Mouse (Mus musculus) ES-E14 (cell line): ENCODE measurements around the gene Rab7. TPM values are rescaled to one million over a fixed set of nuclear protein-coding genes. Genes with fewer than 3 reads are reported as not detected.
"Not testable (repeated sequence)": the region's sequence is repeated elsewhere in the genome, so short reads cannot be mapped to it uniquely, and the experiment has no call there.

Experiments used
- DNase-seq: peaks from one replicate; pipeline ENCODE4 v3.0.0-alpha.2; 2013; ENCODE audit warnings: low read depth, low spot score
- H3K27ac ChIP-seq: 2 replicates; pipeline ENCODE4 v1.5.1; 2012; ENCODE audit warnings: low read depth, mild to moderate bottlenecking, low read length, moderate library complexity, mixed read lengths; ENCODE audit not compliant: poor library complexity, insufficient read depth, severe bottlenecking
- H3K36me3 ChIP-seq: 2 replicates; pipeline ENCODE4 v1.6.1; 2012; ENCODE audit warnings: mild to moderate bottlenecking, low read length, moderate library complexity, mixed read lengths; ENCODE audit not compliant: control insufficient read depth, poor library complexity, insufficient read depth, severe bottlenecking
- H3K4me1 ChIP-seq, 2 experiments: fragments of 150-350 bp in 1 of 2; sonication (generic) in 1 of 2; 2 replicates each; pipeline ENCODE4 v1.6.1; 2012; ENCODE audit warnings: low read length in 2 of 2, mild to moderate bottlenecking in 1 of 2, mixed read lengths in 1 of 2; ENCODE audit not compliant: control insufficient read depth in 2 of 2, insufficient read depth in 2 of 2, poor library complexity in 1 of 2
- H3K4me3 ChIP-seq, 2 experiments: fragments of 150-350 bp in 1 of 2; sonication (generic) in 1 of 2; 2 replicates each; pipeline ENCODE4 v1.5.1; 2012; ENCODE audit warnings: low read length in 2 of 2, low read depth in 1 of 2, mild to moderate bottlenecking in 1 of 2, mixed read lengths in 1 of 2; ENCODE audit not compliant: insufficient read depth in 1 of 2, poor library complexity in 1 of 2, severe bottlenecking in 1 of 2
- H3K9ac ChIP-seq: 2 replicates; pipeline ENCODE4 v1.6.1; 2012; ENCODE audit warnings: low read depth, mild to moderate bottlenecking, low read length, mixed read lengths; ENCODE audit not compliant: poor library complexity, insufficient read depth, severe bottlenecking
- H3K9me3 ChIP-seq: fragments of 150-350 bp; sonication (generic); 2 replicates; pipeline ENCODE4 v1.6.1; 2012; ENCODE audit warnings: low read depth, mild to moderate bottlenecking, low read length; ENCODE audit not compliant: control insufficient read depth, insufficient read depth
- CHD2 ChIP-seq: IDR thresholded peaks from 2 replicates; pipeline ENCODE4 v1.6.1; 2014; ENCODE audit warnings: mild to moderate bottlenecking, low read depth, low read length, inconsistent platforms
- HCFC1 ChIP-seq: IDR thresholded peaks from 2 replicates; pipeline ENCODE4 v1.6.1; 2012; ENCODE audit warnings: low read length, inconsistent platforms, borderline replicate concordance; ENCODE audit not compliant: insufficient read depth
- MAFK ChIP-seq: IDR thresholded peaks from 2 replicates; pipeline ENCODE4 v1.6.1; 2014; ENCODE audit warnings: mild to moderate bottlenecking, low read depth, low read length, inconsistent platforms; ENCODE audit not compliant: insufficient read depth
- ZC3H11A ChIP-seq: IDR thresholded peaks from 2 replicates; pipeline ENCODE4 v1.6.1; 2012; ENCODE audit warnings: low read depth, mild to moderate bottlenecking, inconsistent platforms, low read length, borderline replicate concordance
- ZNF384 ChIP-seq: IDR thresholded peaks from 2 replicates; pipeline ENCODE4 v1.6.1; 2012; ENCODE audit warnings: low read depth, low read length, inconsistent platforms
- in situ Hi-C, 2 experiments: fragments of 600-800 bp; cut with MboI; formaldehyde crosslinking; loops; one replicate each; pipeline ENCODE4 v1.15.1; 2025; ENCODE audit warnings: low sequenced_read_pairs in 2 of 2, inconsistent platforms in 1 of 2; ENCODE audit not compliant: unreplicated experiment in 2 of 2
- total RNA-seq: library from RNA; depleted of rRNA; stranded (reverse); fragments of 300-350 nt; gene quantifications from 2 replicates; pipeline ENCODE4 v1.2.3, GENCODE M21; 2012

Gene Rab7
- total RNA-seq, 1 experiment, result 56.2 TPM

DNA sequence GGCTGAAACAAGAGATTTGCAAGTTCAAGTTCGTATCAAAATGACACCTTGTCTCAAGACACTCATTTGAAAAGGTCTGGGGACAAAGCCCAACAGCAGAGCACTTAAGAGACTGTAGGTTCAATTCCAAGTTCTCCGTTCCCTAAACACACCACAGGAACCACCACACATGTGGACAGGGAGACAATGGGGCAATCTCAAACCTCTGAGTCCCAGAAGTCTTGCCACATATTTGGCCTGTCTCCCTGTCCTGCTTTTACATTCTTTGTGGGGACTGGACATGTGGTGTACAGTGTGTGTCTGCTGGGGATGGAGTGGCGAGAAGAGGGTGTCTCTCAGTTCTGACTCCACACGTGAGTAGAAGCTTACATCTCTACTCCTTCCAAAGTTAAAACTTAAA is 35.9 kb downstream of the Rab7 start:
- TF ChIP-seq HCFC1 (no peak), CHD2 (no peak), ZC3H11A (no peak), MAFK (no peak), ZNF384 (no peak)
- in situ Hi-C loops, result no loop called here
- no peak for DNase-seq
- Histone ChIP-seq H3K36me3 (peaks cover 45% of the 10 kb centered on the region), H3K9ac (no peak overlapping the region), H3K4me1 (peaks cover 2 to 12% of the 10 kb centered on the region in 2 experiments; a peak in 2 of 4 replicates), H3K4me3 (no peak overlapping the region), H3K27ac (no peak overlapping the region), H3K9me3 (no peaks in the 10 kb centered on the region)

DNA sequence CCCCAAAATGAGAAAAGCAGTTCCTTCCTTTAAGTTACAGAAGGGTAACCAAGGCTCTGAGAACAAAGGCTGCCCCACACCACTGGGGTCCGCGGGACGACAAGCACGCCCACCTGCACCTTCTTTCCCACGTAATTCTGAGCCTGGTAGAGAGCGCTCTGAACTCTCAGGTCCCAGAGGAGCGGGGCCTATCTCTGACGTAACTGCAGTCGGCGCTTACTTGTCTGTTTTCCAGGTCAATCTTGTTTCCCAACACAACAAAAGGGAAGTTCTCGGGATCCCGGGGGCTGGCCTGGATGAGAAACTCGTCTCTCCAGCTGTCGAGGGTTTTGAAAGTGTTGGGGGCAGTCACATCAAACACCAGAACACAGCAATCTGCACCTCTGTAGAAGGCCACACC is 40.3 kb downstream of the Rab7 start:
- H3K27ac ChIP-seq, in situ Hi-C loops: not testable (repeated sequence)

DNA sequence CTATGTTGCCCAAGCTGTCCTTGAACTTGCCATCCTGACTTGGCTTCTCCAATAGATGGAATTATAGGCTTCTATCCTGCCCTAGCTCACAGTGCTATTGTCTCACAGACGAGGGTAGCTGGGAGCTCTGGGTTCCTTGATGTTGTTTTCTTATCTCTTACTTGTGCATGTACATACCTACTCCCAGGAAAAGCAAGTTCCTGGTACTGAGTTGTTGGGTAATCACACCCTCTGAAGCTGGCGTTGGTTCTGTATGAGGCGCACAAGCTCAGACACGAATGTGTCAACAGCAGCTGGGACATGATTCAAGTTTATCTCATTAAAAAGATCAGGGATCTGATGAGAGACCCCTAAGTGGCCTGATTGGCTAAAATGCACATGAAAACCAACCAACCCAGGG is 41.6 kb downstream of the Rab7 start:
- H3K4me3 ChIP-seq, result no peak overlapping the region
- no peak overlapping the region for H3K27ac ChIP-seq
- H3K9ac ChIP-seq, result no peak overlapping the region
- no peak for TF ChIP-seq ZNF384
- no peak for TF ChIP-seq HCFC1
- no peak for TF ChIP-seq MAFK
- no peak for TF ChIP-seq ZC3H11A
- TF ChIP-seq CHD2, result no peak
- DNase-seq, result no peak
- in situ Hi-C loops, result no loop called here
- H3K4me1 ChIP-seq, result no peaks in the 10 kb centered on the region
- H3K36me3 ChIP-seq, result peaks cover 54% of the 10 kb centered on the region
- no peaks in the 10 kb centered on the region for H3K9me3 ChIP-seq

More for the DNA sequence above, 40.3 kb downstream of the Rab7 start:
- H3K9me3 ChIP-seq, DNase-seq, H3K4me3 ChIP-seq, H3K9ac ChIP-seq, H3K4me1 ChIP-seq: not testable (repeated sequence)
- peaks cover 63% of the 10 kb centered on the region for H3K36me3 ChIP-seq

DNA sequence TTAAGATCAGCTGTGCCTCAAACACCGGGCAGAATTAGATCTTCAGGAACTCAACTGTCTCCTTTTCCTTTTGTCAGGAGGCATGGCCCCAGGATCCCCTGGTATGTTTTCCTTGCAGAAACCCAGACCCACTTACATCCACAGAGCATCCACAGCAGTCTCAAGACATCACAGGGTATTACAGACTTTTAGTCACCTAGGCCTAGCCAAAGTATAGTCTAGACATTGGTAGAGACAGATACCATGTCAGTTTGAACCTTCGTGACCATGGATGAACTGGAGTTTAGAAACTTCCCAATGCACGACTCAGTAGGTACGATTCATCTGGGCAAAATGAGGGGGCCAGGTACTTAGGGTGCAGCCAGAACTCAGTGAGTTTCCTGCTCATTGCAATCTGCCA is 46.7 kb downstream of the Rab7 start:
- TF ChIP-seq CHD2 (no peak), MAFK (no peak), HCFC1 (no peak), ZNF384 (no peak), ZC3H11A (no peak)
- Histone ChIP-seq H3K36me3 (peaks cover 27% of the 10 kb centered on the region), H3K27ac (no peak overlapping the region), H3K4me1 (peaks cover under 1 to 10% of the 10 kb centered on the region in 2 experiments; a peak in 3 of 4 replicates), H3K4me3 (no peak overlapping the region), H3K9me3 (no peaks in the 10 kb centered on the region), H3K9ac (no peak overlapping the region)
- DNase-seq, result no peak
- in situ Hi-C loops, result no loop called here

DNA sequence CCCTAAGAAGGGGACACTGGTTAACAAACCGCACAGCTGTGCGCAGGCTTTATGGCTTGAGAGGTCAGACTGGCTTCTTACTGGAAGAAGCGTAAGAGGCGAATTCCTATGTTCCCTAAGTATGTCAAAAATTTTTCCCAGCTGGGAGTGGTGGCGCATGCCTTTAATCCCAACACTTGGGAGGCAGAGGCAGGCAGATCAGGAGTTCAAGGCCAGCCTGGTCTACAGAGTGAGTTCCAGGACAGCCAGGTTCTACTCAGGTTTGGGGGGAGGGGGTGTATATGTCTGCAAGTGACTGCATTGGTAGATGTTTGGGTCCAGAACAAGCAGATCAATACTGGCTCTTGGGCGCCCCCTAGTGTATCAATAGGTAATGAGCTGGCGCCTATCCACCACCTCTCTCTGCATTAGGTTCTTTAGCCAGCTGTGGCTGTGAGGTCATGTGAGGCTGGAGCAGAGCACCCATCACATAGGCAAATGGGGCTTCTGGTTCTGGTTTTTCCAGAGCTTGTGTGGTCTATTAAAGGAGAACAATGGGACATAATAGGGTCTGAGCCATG is 47.3 kb downstream of the Rab7 start:
- Histone ChIP-seq H3K9ac (no peak overlapping the region), H3K9me3 (no peaks in the 10 kb centered on the region), H3K27ac (no peak overlapping the region), H3K4me1 (peaks cover 3 to 11% of the 10 kb centered on the region in 2 experiments; a peak in 3 of 4 replicates), H3K4me3 (no peak overlapping the region), H3K36me3 (peaks cover 21% of the 10 kb centered on the region)
- peak; percentile 88 for DNase-seq
- no peak for TF ChIP-seq HCFC1
- no peak for TF ChIP-seq ZNF384
- TF ChIP-seq CHD2, result 0 out of 2 replicates have a peak, but pooled peaks have one; percentile 42
- TF ChIP-seq ZC3H11A, result 0 out of 2 replicates have a peak, but pooled peaks have one; percentile 31
- no peak for TF ChIP-seq MAFK
- in situ Hi-C loops, result no loop called here
